In genomic region chr1:136047432-136047831, GRCm38 (mm10) we compare ENCODE assay signal across 10 mouse cellular contexts. TPM values are rescaled to one million over a fixed set of nuclear protein-coding genes. Genes with fewer than 3 reads are reported as not detected.
A peak's percentile ranks its signal among the peaks of the same experiment; 100 is the strongest.
DNase-seq lines count a peak whose midpoint lies in the region; ATAC-seq and TF ChIP-seq lines count a peak whose summit lies in the region.
"Had no signal": no experiment of that assay in that cellular context is flagged by ENCODE, and none has a peak within 500 bp of the region (broad histone marks: within the 10 kb centered on the region; RNA-seq: fewer than 3 reads in every experiment).

No protein-coding gene starts in this region.

- H3K4me3 ChIP-seq in hindbrain, postnatal 0 days (ENCODE audit: low read length): no peak overlapping the region
- H3K4me3 ChIP-seq in hindbrain, embryonic 12.5 days: no peak overlapping the region
- no peak overlapping the region for H3K4me3 ChIP-seq in E14TG2a.4 (replicated peaks; ENCODE audit: low read length)
- H3K4me3 ChIP-seq in liver, postnatal 0 days (ENCODE audit: low read depth, low read length): no peak overlapping the region
- H3K4me3 ChIP-seq: limb, embryonic 13.5 days had no signal

- no peak overlapping the region for H3K27ac ChIP-seq in hindbrain, postnatal 0 days
- H3K27ac ChIP-seq in hindbrain, embryonic 12.5 days: no peak overlapping the region
- H3K27ac ChIP-seq in liver, postnatal 0 days (ENCODE audit: low read depth): no peak overlapping the region
- H3K27ac ChIP-seq: limb, embryonic 13.5 days had no signal

- TF ChIP-seq EP300 in liver, postnatal 0 days (IDR thresholded peaks at IDR 0.05; ENCODE audit: low read depth): no peak

- peaks cover 6% of the 10 kb centered on the region; the same call in 1 of the 2 replicates for H3K4me1 ChIP-seq in hindbrain, postnatal 0 days (ENCODE audit: insufficient read depth, low read length)
- peaks cover 8% of the 10 kb centered on the region for H3K4me1 ChIP-seq in hindbrain, embryonic 12.5 days
- peaks cover 13% of the 10 kb centered on the region for H3K4me1 ChIP-seq in E14TG2a.4 (replicated peaks; ENCODE audit: low read depth, low read length)
- no peaks in the 10 kb centered on the region for H3K4me1 ChIP-seq in liver, postnatal 0 days (ENCODE audit: insufficient read depth)

- 0 out of 2 replicates have a peak, but pooled peaks cover 4% of the 10 kb centered on the region for H3K27me3 ChIP-seq in hindbrain, postnatal 0 days (ENCODE audit: insufficient read depth, low read length)
- peaks cover 40% of the 10 kb centered on the region for H3K27me3 ChIP-seq in hindbrain, embryonic 12.5 days
- peaks cover 52% of the 10 kb centered on the region for H3K27me3 ChIP-seq in E14TG2a.4 (ENCODE audit: insufficient read depth, low read length)
- H3K27me3 ChIP-seq in liver, postnatal 0 days (ENCODE audit: insufficient read depth, low read length): peaks cover 36% of the 10 kb centered on the region

- no peak for ATAC-seq in hindbrain, postnatal 0 days
- no peak for ATAC-seq in hindbrain, embryonic 12.5 days (ENCODE audit: low FRiP score)
- ATAC-seq in liver, postnatal 0 days: no peak

- peak; percentile 63 for DNase-seq in hindbrain, postnatal 0 days (ENCODE audit: low spot score)
- DNase-seq in WW6 (ENCODE audit: low read depth, low spot score): peak; percentile 11
- DNase-seq in liver, postnatal 0 days: peak; percentile 31
- no peak for DNase-seq in right cerebral cortex, adult 2 months (ENCODE audit: low spot score in 2 of 2)
- no peak for DNase-seq in testis, postnatal 10 days (ENCODE audit: low spot score)
- DNase-seq in left cerebral cortex, adult 9 months (ENCODE audit: low spot score in 2 of 2): no peak

- TF ChIP-seq CTCF in hindbrain, postnatal 0 days (IDR thresholded peaks at IDR 0.05; ENCODE audit: low read depth): peak; percentile 79
- peak; percentile 41 for TF ChIP-seq CTCF in E14TG2a.4 (conservative IDR thresholded peaks at IDR 0.05; ENCODE audit: low read length)
- TF ChIP-seq CTCF in liver, postnatal 0 days (IDR thresholded peaks at IDR 0.05; ENCODE audit: low read depth): peak; percentile 74

- H3K36me3 ChIP-seq in hindbrain, postnatal 0 days (ENCODE audit: insufficient read depth, low read length): no peaks in the 10 kb centered on the region
- H3K36me3 ChIP-seq in hindbrain, embryonic 12.5 days: no peaks in the 10 kb centered on the region
- H3K36me3 ChIP-seq in E14TG2a.4 (ENCODE audit: insufficient read depth, low read length): no peaks in the 10 kb centered on the region
- H3K36me3 ChIP-seq in liver, postnatal 0 days (replicated peaks; ENCODE audit: insufficient read depth, low read length): no peaks in the 10 kb centered on the region
- H3K36me3 ChIP-seq: limb, embryonic 13.5 days had no signal

- H3K9ac ChIP-seq in hindbrain, postnatal 0 days (replicated peaks; ENCODE audit: low read length): no peak overlapping the region
- H3K9ac ChIP-seq in hindbrain, embryonic 12.5 days: no peak overlapping the region
- no peak overlapping the region for H3K9ac ChIP-seq in liver, postnatal 0 days (replicated peaks)
- H3K9ac ChIP-seq: limb, embryonic 13.5 days had no signal

- H3K4me2 ChIP-seq in hindbrain, postnatal 0 days (ENCODE audit: low read depth, low read length): no peak overlapping the region
- no peak overlapping the region for H3K4me2 ChIP-seq in hindbrain, embryonic 12.5 days (replicated peaks)
- no peak overlapping the region for H3K4me2 ChIP-seq in liver, postnatal 0 days (ENCODE audit: low read depth, low read length)
- H3K4me2 ChIP-seq: limb, embryonic 13.5 days had no signal

- WGBS in hindbrain, postnatal 0 days: 7% methylated on average over 2 of the region's 2 CpGs
- 4% methylated on average over 2 of the region's 2 CpGs for WGBS in hindbrain, embryonic 12.5 days
- 2% methylated on average over 2 of the region's 2 CpGs for WGBS in liver, postnatal 0 days (ENCODE audit: insufficient replicate concordance)

- H3K9me3 ChIP-seq in hindbrain, postnatal 0 days (ENCODE audit: low read length): no peaks in the 10 kb centered on the region
- H3K9me3 ChIP-seq in hindbrain, embryonic 12.5 days (replicated peaks): no peaks in the 10 kb centered on the region
- 0 out of 2 replicates have a peak, but pooled peaks cover 3% of the 10 kb centered on the region for H3K9me3 ChIP-seq in E14TG2a.4 (ENCODE audit: low read length)
- H3K9me3 ChIP-seq in liver, postnatal 0 days (ENCODE audit: low read length): no peaks in the 10 kb centered on the region
- H3K9me3 ChIP-seq: limb, embryonic 13.5 days had no signal

RNA-seq across cellular contexts. Expression of gene Ascl5, which starts 3.2 kb away (rescaled TPM):
- total RNA-seq in hindbrain, postnatal 0 days (2014; rRNA removed): not detected in 2 replicates
- polyA plus RNA-seq in hindbrain, postnatal 0 days (2015; fragmentation: Nextera tagmentation; extraction: Ambion mirVana): 0.38 and 0.47 TPM in 2 replicates
- polyA plus RNA-seq in hindbrain, embryonic 12.5 days (2016; fragmentation: Nextera tagmentation; extraction: Ambion mirVana): not detected in 2 replicates
- not detected in 2 replicates for polyA plus RNA-seq in liver, postnatal 0 days (2015; fragmentation: Nextera tagmentation; extraction: Ambion mirVana)
- polyA plus RNA-seq: limb, embryonic 13.5 days had no signal

RNA-seq across cellular contexts. Expression of gene Cacna1s, which starts 5.1 kb away (rescaled TPM):
- 1.9 and 4.1 TPM in 2 replicates for total RNA-seq in hindbrain, postnatal 0 days (2014; rRNA removed)
- 0.53 and 0.69 TPM in 2 replicates for polyA plus RNA-seq in hindbrain, postnatal 0 days (2015; fragmentation: Nextera tagmentation; extraction: Ambion mirVana)
- 0.18 and 1.3 TPM in 2 replicates for polyA plus RNA-seq in hindbrain, embryonic 12.5 days (2016; fragmentation: Nextera tagmentation; extraction: Ambion mirVana)
- 0.37 TPM in 1 of 2 replicates, not detected in the other for polyA plus RNA-seq in liver, postnatal 0 days (2015; fragmentation: Nextera tagmentation; extraction: Ambion mirVana)

RNA-seq across cellular contexts. Expression of gene Tmem9, which starts 39.5 kb away (rescaled TPM):
- 152 and 166 TPM in 2 replicates for total RNA-seq in hindbrain, postnatal 0 days (2014; rRNA removed)
- 195 and 196 TPM in 2 replicates for polyA plus RNA-seq in hindbrain, postnatal 0 days (2015; fragmentation: Nextera tagmentation; extraction: Ambion mirVana)
- polyA plus RNA-seq in hindbrain, embryonic 12.5 days (2016; fragmentation: Nextera tagmentation; extraction: Ambion mirVana): 137 and 141 TPM in 2 replicates
- polyA plus RNA-seq in liver, postnatal 0 days (2015; fragmentation: Nextera tagmentation; extraction: Ambion mirVana): 56.4 and 57.4 TPM in 2 replicates

RNA-seq across cellular contexts. Expression of gene Igfn1, which starts 41.3 kb away (rescaled TPM):
- total RNA-seq in hindbrain, postnatal 0 days (2014; rRNA removed): 0.11 TPM in 1 of 2 replicates, not detected in the other
- polyA plus RNA-seq in hindbrain, postnatal 0 days (2015; fragmentation: Nextera tagmentation; extraction: Ambion mirVana): 0.04 and 0.05 TPM in 2 replicates
- not detected in 2 replicates for polyA plus RNA-seq in hindbrain, embryonic 12.5 days (2016; fragmentation: Nextera tagmentation; extraction: Ambion mirVana)
- not detected in 2 replicates for polyA plus RNA-seq in liver, postnatal 0 days (2015; fragmentation: Nextera tagmentation; extraction: Ambion mirVana)
- polyA plus RNA-seq: embryonic facial prominence, embryonic 14.5 days had no signal

Comparison
In these comparisons a context has a peak if more than half of its experiments do, and no peak if none do; other contexts are left out.
1. DNase-seq: peak in hindbrain, postnatal 0 days (single experiment), WW6 (single experiment) and liver, postnatal 0 days (single experiment); none in right cerebral cortex, adult 2 months (0 of 2), testis, postnatal 10 days (single experiment) and left cerebral cortex, adult 9 months (0 of 2).
2. Peak in every context shown above with its lines, with median percentiles within 50 percentile points of each other: CTCF ChIP-seq.